Mouse (Mus musculus): ENCODE measurements around the gene Eif3i. TPM values are rescaled to one million over a fixed set of nuclear protein-coding genes. Genes with fewer than 3 reads are reported as not detected.
A peak's percentile ranks its signal among the peaks of the same experiment; 100 is the strongest.

Eif3i gene
- total and polyA plus RNA-seq, 3 experiments, result 446 to 753 (median 667) TPM

GRCm38 (mm10) chr4:129618031-129618430, 17.6 kb upstream of the Eif3i start:
- TF ChIP-seq CTCF (conservative IDR thresholded peaks at IDR 0.05 in 1 of 2, IDR thresholded peaks at IDR 0.05 in 1 of 2; ENCODE audit: low read depth in 2 of 2, low read length in 2 of 2) (no peak), TBP (conservative IDR thresholded peaks at IDR 0.05; ENCODE audit: low read depth, low read length) (no peak), GABPA (IDR thresholded peaks at IDR 0.05; ENCODE audit: insufficient replicate concordance, low read depth, low read length) (no peak), RCOR1 (conservative IDR thresholded peaks at IDR 0.05; ENCODE audit: low read depth, low read length) (no peak), RAD21 (IDR thresholded peaks at IDR 0.05; ENCODE audit: low read depth, low read length) (no peak), SMC3 (IDR thresholded peaks at IDR 0.05; ENCODE audit: low read depth, low read length) (no peak), KAT2A (IDR thresholded peaks at IDR 0.05; ENCODE audit: insufficient replicate concordance, low read length) (no peak), ZKSCAN1 (IDR thresholded peaks at IDR 0.05; ENCODE audit: borderline replicate concordance, low read depth, low read length) (no peak), ETS1 (conservative IDR thresholded peaks at IDR 0.05; ENCODE audit: low read depth, low read length) (no peak), BHLHE40 (IDR thresholded peaks at IDR 0.05; ENCODE audit: low read depth, low read length) (no peak), ZC3H11A (IDR thresholded peaks at IDR 0.05; ENCODE audit: low read depth, low read length) (no peak)
- dilution Hi-C loops (cut with MboI; ENCODE audit: extremely low pct_ligation_motif_present, extremely low pct_unique_long_range_greater_than_20kb, low sequenced_read_pairs), result no loop called here

DNA sequence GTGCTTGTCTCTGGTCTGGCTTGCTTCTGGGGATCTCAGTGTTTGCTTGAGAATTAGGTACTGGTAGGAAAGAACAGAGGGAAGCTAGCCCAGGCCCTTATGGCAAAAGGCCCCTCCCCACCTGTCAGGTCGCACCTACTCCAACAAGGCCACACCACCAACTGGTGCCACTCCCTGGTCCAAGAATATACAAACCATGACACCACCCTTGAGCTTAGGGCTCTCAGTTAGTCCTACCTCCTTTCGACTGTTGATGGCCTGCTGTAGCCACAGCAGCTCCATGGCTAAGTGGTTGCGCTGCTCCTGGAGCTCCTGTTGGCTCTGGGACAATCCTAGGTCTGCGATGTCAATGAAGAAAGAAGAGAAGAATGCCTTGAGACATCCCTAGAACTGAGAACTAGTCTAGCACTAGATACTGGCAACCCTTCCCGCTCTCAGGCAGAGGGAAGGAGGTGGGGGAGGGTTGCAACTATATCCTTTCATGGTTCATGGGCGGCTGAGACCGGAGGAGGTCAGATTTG, 16.7 kb upstream of the Eif3i start:
- Histone ChIP-seq H3K9me3 (replicated peaks; ENCODE audit: low read length) (no peaks in the 10 kb centered on the region), H3K27ac (ENCODE audit: insufficient read depth, low read depth) (no peak overlapping the region), H3K4me3 (replicated peaks in 1 of 3; ENCODE audit: low read depth in 2 of 3, low read length in 2 of 3, poor library complexity in 1 of 3) (no peak overlapping the region), H3K27me3 (replicated peaks) (no peaks in the 10 kb centered on the region), H3K36me3 (replicated peaks in 1 of 2; ENCODE audit: control insufficient read depth in 1 of 2, insufficient read depth in 1 of 2, low read length in 1 of 2) (peaks cover 19 to 52% of the 10 kb centered on the region in 2 experiments), H3K4me1 (ENCODE audit: control insufficient read depth in 1 of 2, insufficient read depth in 2 of 2) (peaks cover 3 to 48% of the 10 kb centered on the region in 2 experiments), H3K4me2 (ENCODE audit: insufficient read depth, low read depth, poor library complexity, severe bottlenecking) (no peak overlapping the region), H3K79me2 (replicated peaks; ENCODE audit: control insufficient read depth, extremely low read depth, insufficient read depth, poor library complexity, severe bottlenecking) (no peaks in the 10 kb centered on the region), H3K9ac (ENCODE audit: insufficient read depth, low read depth) (no peak overlapping the region)
- DNase-seq (ENCODE audit: extremely low read depth), result no peak
- in situ Hi-C loops (cut with MboI; ENCODE audit: low pct_ligation_motif_present, low pct_unique_long_range_greater_than_20kb, low sequenced_read_pairs) (loop anchor here (25.0 kb wide), 1 partner anchor 255 kb away; no protein-coding TSS in a partner anchor), dilution Hi-C loops (cut with MboI; ENCODE audit: extremely low pct_ligation_motif_present, extremely low pct_unique_long_range_greater_than_20kb, low sequenced_read_pairs) (no loop called here)
- no peak for TF ChIP-seq TCF12 (IDR thresholded peaks at IDR 0.05; ENCODE audit: low read depth, low read length)
- TF ChIP-seq JUN (IDR thresholded peaks at IDR 0.05; ENCODE audit: insufficient read depth, low read depth, low read length), result no peak
- no peak for TF ChIP-seq MXI1 (IDR thresholded peaks at IDR 0.05; ENCODE audit: low read depth, low read length)
- no peak for TF ChIP-seq MAZ (IDR thresholded peaks at IDR 0.05; ENCODE audit: low read depth, low read length)
- no peak for TF ChIP-seq PAX5 (IDR thresholded peaks at IDR 0.05; ENCODE audit: low read length)
- TF ChIP-seq CHD1 (IDR thresholded peaks at IDR 0.05; ENCODE audit: low read depth, low read length), result no peak
- TF ChIP-seq USF1 (IDR thresholded peaks at IDR 0.05; ENCODE audit: low read depth, low read length), result no peak
- TF ChIP-seq SIN3A (IDR thresholded peaks at IDR 0.05; ENCODE audit: low read length), result no peak
- no peak for TF ChIP-seq TBP (conservative IDR thresholded peaks at IDR 0.05; ENCODE audit: low read depth, low read length)
- no peak for TF ChIP-seq CHD2 (IDR thresholded peaks at IDR 0.05; ENCODE audit: low read length)
- TF ChIP-seq KAT2A (IDR thresholded peaks at IDR 0.05; ENCODE audit: insufficient replicate concordance, low read length), result no peak
- no peak for TF ChIP-seq IRF4 (IDR thresholded peaks at IDR 0.05; ENCODE audit: low read depth, low read length)
- no peak for TF ChIP-seq USF2 (conservative IDR thresholded peaks at IDR 0.05; ENCODE audit: low read depth, low read length)
- TF ChIP-seq MAX (IDR thresholded peaks at IDR 0.05; ENCODE audit: low read length), result no peak
- no peak for TF ChIP-seq E2F4 (IDR thresholded peaks at IDR 0.05; ENCODE audit: insufficient replicate concordance, low read depth, low read length)
- TF ChIP-seq EP300 (IDR thresholded peaks at IDR 0.05; ENCODE audit: low read length), result no peak
- TF ChIP-seq ETS1 (conservative IDR thresholded peaks at IDR 0.05; ENCODE audit: low read depth, low read length), result no peak

More at GRCm38 (mm10) chr4:129618031-129618430, 17.6 kb upstream of the Eif3i start:
- Histone ChIP-seq H3K79me2 (replicated peaks; ENCODE audit: control insufficient read depth, extremely low read depth, insufficient read depth, poor library complexity, severe bottlenecking) (no peaks in the 10 kb centered on the region), H3K4me2 (ENCODE audit: insufficient read depth, low read depth, poor library complexity, severe bottlenecking) (peak overlapping the region; percentile 45; the same call in 1 of the 2 replicates), H3K36me3 (replicated peaks in 1 of 2; ENCODE audit: control insufficient read depth in 1 of 2, insufficient read depth in 1 of 2, low read length in 1 of 2) (peaks cover 23 to 56% of the 10 kb centered on the region in 2 experiments), H3K27me3 (replicated peaks) (no peaks in the 10 kb centered on the region), H3K9me3 (replicated peaks; ENCODE audit: low read length) (no peaks in the 10 kb centered on the region), H3K9ac (ENCODE audit: insufficient read depth, low read depth) (peak overlapping the region; percentile 93; the same call in 1 of the 2 replicates), H3K27ac (ENCODE audit: insufficient read depth, low read depth) (no peak overlapping the region), H3K4me1 (ENCODE audit: control insufficient read depth in 1 of 2, insufficient read depth in 2 of 2) (peaks cover 7 to 49% of the 10 kb centered on the region in 2 experiments), H3K4me3 (replicated peaks in 1 of 3; ENCODE audit: low read depth in 2 of 3, low read length in 2 of 3, poor library complexity in 1 of 3) (peak overlapping the region; percentile 74 to 76 (median 75))
- in situ Hi-C loops (cut with MboI; ENCODE audit: low pct_ligation_motif_present, low pct_unique_long_range_greater_than_20kb, low sequenced_read_pairs), result loop anchor here (25.0 kb wide), 1 partner anchor 256 kb away; no protein-coding TSS in a partner anchor
- no peak for DNase-seq (ENCODE audit: extremely low read depth)

All from CH12.LX (cell line).